Mouse (Mus musculus): Measurements from ENCODE around the gene Sh2d1b2. TPM values are rescaled to one million over a fixed set of nuclear protein-coding genes. Genes with fewer than 3 reads are reported as not detected.

The Sh2d1b2 gene
- polyA plus RNA-seq, 1 experiment from 2014 or later, result not detected

DNA sequence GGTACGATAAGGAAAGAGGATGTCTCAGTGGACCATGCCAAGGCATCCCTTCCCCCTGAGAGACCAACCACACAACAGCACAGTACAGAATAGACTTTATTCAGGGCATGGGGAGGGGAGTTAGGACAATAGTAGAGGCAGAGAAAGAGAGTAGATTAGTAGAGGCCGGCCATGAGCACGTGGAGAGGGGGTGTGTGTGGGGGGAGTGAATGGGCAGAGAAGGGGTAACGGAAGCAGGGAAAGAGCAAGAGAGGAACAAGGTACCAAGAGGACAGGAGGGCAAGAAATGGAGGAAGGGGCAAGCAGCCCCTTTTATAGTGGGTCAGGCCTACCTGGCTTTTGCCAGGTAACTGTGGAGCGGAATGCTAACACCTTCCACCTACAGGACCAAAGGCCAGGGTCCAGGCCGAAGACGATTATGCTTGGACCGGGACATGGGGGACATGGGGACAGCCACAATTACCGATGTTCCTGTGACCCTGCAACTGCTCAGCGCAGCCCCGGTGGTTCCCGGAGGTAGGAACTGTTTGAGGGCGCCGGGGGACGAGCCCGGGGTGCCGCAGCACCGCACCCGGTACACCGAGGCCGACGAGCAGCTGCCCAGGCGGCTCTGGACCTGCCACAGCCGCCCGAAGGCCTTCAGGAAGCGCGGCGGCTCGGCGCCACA, 22.5 kb downstream of the Sh2d1b2 start:
- H3K4me3 ChIP-seq (ENCODE audit: low read depth, low read length), result peak overlapping the region; percentile 78
- DNase-seq (ENCODE audit: low spot score, missing footprints) (no peak), ATAC-seq (ENCODE audit: low FRiP score) (peak; percentile 91)
- peak overlapping the region; percentile 92 for H3K9ac ChIP-seq (ENCODE audit: low read length)
- peaks cover 4% of the 10 kb centered on the region; the same call in 1 of the 2 replicates for H3K4me1 ChIP-seq (ENCODE audit: control insufficient read depth, insufficient read depth, low read length)
- peak overlapping the region; percentile 71 for H3K4me2 ChIP-seq
- H3K36me3 ChIP-seq (ENCODE audit: control insufficient read depth, insufficient read depth, low read length), result no peaks in the 10 kb centered on the region
- no peak overlapping the region for H3K27ac ChIP-seq (ENCODE audit: low read depth, low read length)
- no peaks in the 10 kb centered on the region for H3K27me3 ChIP-seq (ENCODE audit: control insufficient read depth, insufficient read depth, low read length)
- no peaks in the 10 kb centered on the region for H3K9me3 ChIP-seq (ENCODE audit: control insufficient read depth, low read length)
- 28% methylated on average over 30 of the region's 30 CpGs for whole genome bisulfite sequencing

DNA sequence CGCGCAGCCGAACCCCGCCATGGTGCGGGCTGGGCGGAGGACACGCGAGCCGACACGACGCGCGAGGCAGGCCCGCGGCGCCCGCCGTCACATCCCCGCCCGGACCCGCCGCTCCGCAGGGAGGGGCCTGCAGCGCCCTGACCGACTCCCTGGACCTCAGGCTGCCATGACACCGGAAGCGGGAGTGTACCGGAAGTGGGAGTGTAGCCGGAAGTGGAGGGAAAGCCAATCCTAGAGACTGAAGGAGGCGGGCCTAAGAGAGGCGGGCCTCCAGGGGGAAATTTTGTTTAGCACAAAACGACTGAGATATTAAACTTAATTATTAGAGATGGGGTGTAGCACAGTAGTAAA, 23.0 kb downstream of the Sh2d1b2 start:
- no peaks in the 10 kb centered on the region for H3K9me3 ChIP-seq (ENCODE audit: control insufficient read depth, low read length)
- no peaks in the 10 kb centered on the region for H3K27me3 ChIP-seq (ENCODE audit: control insufficient read depth, insufficient read depth, low read length)
- H3K36me3 ChIP-seq (ENCODE audit: control insufficient read depth, insufficient read depth, low read length), result no peaks in the 10 kb centered on the region
- H3K4me1 ChIP-seq (ENCODE audit: control insufficient read depth, insufficient read depth, low read length), result peaks cover 4% of the 10 kb centered on the region; the same call in 1 of the 2 replicates
- H3K27ac ChIP-seq (ENCODE audit: low read depth, low read length), result no peak overlapping the region
- DNase-seq (ENCODE audit: low spot score, missing footprints) (peak; percentile 98), ATAC-seq (ENCODE audit: low FRiP score) (peak; percentile 100)
- WGBS, result 4% methylated on average over 32 of the region's 32 CpGs
- H3K4me2 ChIP-seq, result peak overlapping the region; percentile 71
- peak overlapping the region; percentile 92 for H3K9ac ChIP-seq (ENCODE audit: low read length)
- H3K4me3 ChIP-seq (ENCODE audit: low read depth, low read length), result peak overlapping the region; percentile 78

DNA sequence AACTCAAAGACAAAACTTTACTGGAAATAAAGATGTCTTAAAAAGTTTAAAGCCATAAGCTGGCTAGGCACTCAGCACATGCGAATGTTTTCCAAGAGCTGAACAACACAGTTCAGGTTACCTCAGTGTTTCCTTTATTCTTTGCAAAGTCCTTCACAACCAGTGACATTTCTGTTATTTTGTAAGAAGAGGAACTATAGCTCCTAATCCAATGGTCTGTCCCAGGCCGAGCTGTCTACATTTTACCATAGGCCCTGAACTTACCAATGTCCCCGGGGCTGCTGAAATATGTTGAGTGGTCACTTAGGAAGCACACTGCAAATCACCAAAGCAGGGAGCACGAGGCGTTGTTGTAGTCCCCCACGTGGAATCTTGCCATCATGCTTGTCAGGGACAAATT, 37.7 kb downstream of the Sh2d1b2 start:
- Histone ChIP-seq H3K4me3 (ENCODE audit: low read depth, low read length) (no peak overlapping the region), H3K36me3 (ENCODE audit: control insufficient read depth, insufficient read depth, low read length) (no peaks in the 10 kb centered on the region), H3K4me2 (no peak overlapping the region), H3K9me3 (ENCODE audit: control insufficient read depth, low read length) (no peaks in the 10 kb centered on the region), H3K27ac (ENCODE audit: low read depth, low read length) (no peak overlapping the region), H3K9ac (ENCODE audit: low read length) (no peak overlapping the region), H3K27me3 (ENCODE audit: control insufficient read depth, insufficient read depth, low read length) (no peaks in the 10 kb centered on the region), H3K4me1 (ENCODE audit: control insufficient read depth, insufficient read depth, low read length) (no peaks in the 10 kb centered on the region)
- DNase-seq (ENCODE audit: low spot score, missing footprints), result no peak
- ATAC-seq (ENCODE audit: low FRiP score), result no peak
- 84% methylated on average over 6 of the region's 6 CpGs for WGBS

DNA sequence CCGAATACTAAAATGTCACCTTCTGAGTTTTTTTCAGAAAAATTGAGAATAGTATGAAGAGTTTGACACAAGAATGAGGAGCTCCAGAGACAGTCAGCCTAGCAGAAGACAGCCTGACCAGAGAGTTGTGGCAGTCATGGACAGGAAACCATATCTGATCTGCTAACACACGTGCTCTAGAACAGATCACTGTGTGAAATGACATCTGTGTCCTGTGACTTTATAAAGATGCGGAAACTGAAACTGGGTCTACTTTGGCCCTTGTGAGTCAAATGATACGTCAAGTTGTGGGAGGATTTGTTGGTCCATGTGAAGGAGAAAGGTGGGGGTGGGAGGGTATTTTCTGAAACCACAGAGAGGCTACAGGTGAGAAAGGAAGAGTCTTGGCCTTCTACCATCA, 38.1 kb downstream of the Sh2d1b2 start:
- Histone ChIP-seq H3K36me3 (ENCODE audit: control insufficient read depth, insufficient read depth, low read length) (no peaks in the 10 kb centered on the region), H3K4me2 (no peak overlapping the region), H3K27me3 (ENCODE audit: control insufficient read depth, insufficient read depth, low read length) (no peaks in the 10 kb centered on the region), H3K4me1 (ENCODE audit: control insufficient read depth, insufficient read depth, low read length) (no peaks in the 10 kb centered on the region), H3K4me3 (ENCODE audit: low read depth, low read length) (no peak overlapping the region), H3K9ac (ENCODE audit: low read length) (no peak overlapping the region), H3K9me3 (ENCODE audit: control insufficient read depth, low read length) (no peaks in the 10 kb centered on the region), H3K27ac (ENCODE audit: low read depth, low read length) (no peak overlapping the region)
- 89% methylated on average over 4 of the region's 4 CpGs for WGBS
- ATAC-seq (ENCODE audit: low FRiP score), result no peak
- DNase-seq (ENCODE audit: low spot score, missing footprints), result no peak

DNA sequence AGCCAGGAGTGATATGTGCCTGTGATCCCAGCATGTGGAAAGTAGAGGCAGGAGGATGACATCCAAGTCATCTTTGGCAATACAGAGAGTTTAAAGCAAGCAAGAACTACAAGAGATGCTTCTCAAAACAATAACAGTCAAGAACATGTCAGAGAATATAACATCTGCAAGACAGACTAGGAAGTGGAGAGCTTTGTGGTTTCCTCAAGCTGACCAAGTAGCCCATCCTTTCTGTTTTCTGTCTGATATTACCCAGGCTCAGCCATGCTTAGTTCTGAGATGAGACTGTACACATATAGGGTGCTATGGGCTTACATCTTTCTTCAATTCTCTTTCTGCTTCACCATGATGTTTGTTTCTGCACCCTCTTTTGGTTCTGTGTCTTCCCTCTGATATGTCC, 40.7 kb downstream of the Sh2d1b2 start:
- Histone ChIP-seq H3K9me3 (ENCODE audit: control insufficient read depth, low read length) (no peaks in the 10 kb centered on the region), H3K9ac (ENCODE audit: low read length) (no peak overlapping the region), H3K4me1 (ENCODE audit: control insufficient read depth, insufficient read depth, low read length) (no peaks in the 10 kb centered on the region), H3K27ac (ENCODE audit: low read depth, low read length) (no peak overlapping the region), H3K4me3 (ENCODE audit: low read depth, low read length) (no peak overlapping the region), H3K27me3 (ENCODE audit: control insufficient read depth, insufficient read depth, low read length) (no peaks in the 10 kb centered on the region), H3K36me3 (ENCODE audit: control insufficient read depth, insufficient read depth, low read length) (no peaks in the 10 kb centered on the region), H3K4me2 (no peak overlapping the region)
- ATAC-seq (ENCODE audit: low FRiP score) (no peak), DNase-seq (ENCODE audit: low spot score, missing footprints) (no peak)

DNA sequence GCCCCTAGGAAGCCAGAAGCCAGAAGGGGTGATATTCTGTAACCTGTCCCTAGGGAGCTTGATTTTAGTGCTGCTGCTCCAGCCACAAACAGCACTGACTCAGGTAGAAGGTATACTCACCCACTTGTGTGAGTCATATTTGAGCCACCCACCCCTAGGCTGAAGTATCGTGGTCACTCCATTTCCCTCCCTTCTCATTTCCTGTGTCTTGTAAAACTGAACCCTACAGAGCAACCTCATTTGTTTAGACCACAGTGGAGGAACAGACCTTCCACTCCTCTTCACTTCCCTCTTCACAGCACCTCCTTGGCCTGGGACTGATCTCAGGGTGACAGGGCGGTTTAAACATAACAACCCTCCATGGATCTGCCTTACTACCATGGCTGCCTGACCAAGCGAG, 44.5 kb downstream of the Sh2d1b2 start, which contains the start of gene Sh2d1b1:
Sh2d1b1 (plus strand) TSS at position 305 of the 400 bp plus-strand sequence.
- 93% methylated on average over 2 of the region's 3 CpGs for WGBS
- H3K4me3 ChIP-seq (ENCODE audit: low read depth, low read length), result no peak within 1 kb of the TSS
- no peak within 1 kb of the TSS for H3K27ac ChIP-seq (ENCODE audit: low read depth, low read length)
- H3K9me3 ChIP-seq (ENCODE audit: control insufficient read depth, low read length), result no peaks in the 10 kb centered on the region
- H3K4me2 ChIP-seq, result no peak within 1 kb of the TSS
- H3K4me1 ChIP-seq (ENCODE audit: control insufficient read depth, insufficient read depth, low read length), result no peaks in the 10 kb centered on the region
- DNase-seq (ENCODE audit: low spot score, missing footprints), result no peak
- no peak within 1 kb of the TSS for H3K9ac ChIP-seq (ENCODE audit: low read length)
- H3K36me3 ChIP-seq (ENCODE audit: control insufficient read depth, insufficient read depth, low read length), result no peaks in the 10 kb centered on the region
- H3K27me3 ChIP-seq (ENCODE audit: control insufficient read depth, insufficient read depth, low read length), result no peaks in the 10 kb centered on the region
- ATAC-seq (ENCODE audit: low FRiP score), result no peak

DNA sequence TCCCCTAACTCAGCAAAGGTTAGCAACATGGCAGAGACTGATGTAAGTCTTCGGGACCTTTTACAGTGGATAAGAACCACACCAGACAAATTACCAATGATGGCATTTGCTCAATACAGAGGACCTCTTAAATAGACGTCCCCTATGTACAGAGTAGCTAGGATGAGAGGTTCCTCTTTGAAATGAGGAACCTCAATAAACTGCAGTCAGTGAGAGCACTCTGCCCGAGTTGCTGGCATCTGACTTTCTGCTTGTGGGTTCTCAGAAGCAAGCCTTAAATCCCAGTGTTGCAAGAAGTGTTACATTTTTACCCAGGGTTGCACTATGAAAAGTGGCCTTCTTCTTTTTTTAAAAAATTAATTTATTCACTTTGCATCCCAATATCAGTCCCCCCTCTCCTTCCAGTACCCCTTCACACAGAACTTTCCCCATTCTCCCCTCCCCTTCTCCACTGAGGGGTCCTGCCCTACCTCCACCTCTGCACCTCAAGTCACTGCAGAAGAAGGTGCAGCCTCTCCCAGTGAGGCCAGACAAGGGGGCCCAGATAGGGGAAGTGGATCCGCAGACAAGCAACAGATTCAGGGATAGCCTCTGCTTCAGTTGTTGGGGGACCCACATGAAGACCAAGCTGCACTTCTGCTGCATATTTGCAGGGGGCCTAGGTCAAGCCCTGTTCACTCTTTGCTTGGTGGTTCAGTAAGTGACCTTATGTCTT, 50.0 kb downstream of the Sh2d1b2 start:
- Histone ChIP-seq H3K9me3 (ENCODE audit: control insufficient read depth, low read length) (no peaks in the 10 kb centered on the region), H3K36me3 (ENCODE audit: control insufficient read depth, insufficient read depth, low read length) (no peaks in the 10 kb centered on the region), H3K4me2 (no peak overlapping the region), H3K27ac (ENCODE audit: low read depth, low read length) (no peak overlapping the region), H3K9ac (ENCODE audit: low read length) (no peak overlapping the region), H3K4me1 (ENCODE audit: control insufficient read depth, insufficient read depth, low read length) (no peaks in the 10 kb centered on the region), H3K27me3 (ENCODE audit: control insufficient read depth, insufficient read depth, low read length) (no peaks in the 10 kb centered on the region), H3K4me3 (ENCODE audit: low read depth, low read length) (no peak overlapping the region)
- whole genome bisulfite sequencing, result 74% methylated on average over 4 of the region's 4 CpGs
- DNase-seq (ENCODE audit: low spot score, missing footprints) (no peak), ATAC-seq (ENCODE audit: low FRiP score) (no peak)

DNA sequence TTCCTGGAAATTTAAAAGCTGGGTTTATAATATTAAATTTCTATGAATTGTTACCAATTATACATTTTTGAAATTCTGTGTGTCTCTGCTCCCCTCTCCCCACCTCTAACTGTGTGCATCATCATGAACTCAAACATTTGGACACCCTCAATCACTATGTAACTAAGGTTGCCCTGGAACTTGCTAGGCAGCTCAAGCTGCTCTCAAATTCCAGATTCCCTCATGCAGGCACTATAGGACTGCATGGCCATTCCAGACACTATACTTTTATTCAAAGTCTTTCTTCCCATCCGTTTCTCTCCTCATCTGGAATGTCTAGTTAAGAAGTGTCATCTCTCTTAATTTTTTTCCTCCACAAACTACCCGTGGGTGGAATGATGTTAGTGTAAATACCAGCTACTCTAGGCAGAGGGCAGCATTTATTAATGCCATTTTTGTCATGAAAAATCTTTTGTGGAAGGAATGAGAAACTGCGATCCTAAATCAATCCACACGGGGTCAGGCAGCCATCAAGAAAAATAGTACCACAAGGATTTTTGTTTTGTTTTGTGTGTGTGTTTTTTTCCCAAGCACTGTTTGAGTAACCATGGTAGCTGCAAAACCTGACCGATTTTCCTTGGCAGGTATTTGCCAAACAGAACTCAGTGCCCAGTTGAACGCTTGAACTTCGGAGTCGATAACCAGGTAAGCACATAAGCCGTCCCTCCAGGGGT, 59.8 kb downstream of the Sh2d1b2 start:
- Histone ChIP-seq H3K4me3 (ENCODE audit: low read depth, low read length) (no peak overlapping the region), H3K4me2 (no peak overlapping the region), H3K9ac (ENCODE audit: low read length) (no peak overlapping the region), H3K4me1 (ENCODE audit: control insufficient read depth, insufficient read depth, low read length) (peaks cover 3% of the 10 kb centered on the region; the same call in 1 of the 2 replicates), H3K27me3 (ENCODE audit: control insufficient read depth, insufficient read depth, low read length) (no peaks in the 10 kb centered on the region), H3K36me3 (ENCODE audit: control insufficient read depth, insufficient read depth, low read length) (no peaks in the 10 kb centered on the region), H3K27ac (ENCODE audit: low read depth, low read length) (no peak overlapping the region), H3K9me3 (ENCODE audit: control insufficient read depth, low read length) (no peaks in the 10 kb centered on the region)
- peak; percentile 95 for DNase-seq (ENCODE audit: low spot score, missing footprints)
- 38% methylated on average over 9 of the region's 9 CpGs for WGBS
- ATAC-seq (ENCODE audit: low FRiP score), result peak; percentile 57

DNA sequence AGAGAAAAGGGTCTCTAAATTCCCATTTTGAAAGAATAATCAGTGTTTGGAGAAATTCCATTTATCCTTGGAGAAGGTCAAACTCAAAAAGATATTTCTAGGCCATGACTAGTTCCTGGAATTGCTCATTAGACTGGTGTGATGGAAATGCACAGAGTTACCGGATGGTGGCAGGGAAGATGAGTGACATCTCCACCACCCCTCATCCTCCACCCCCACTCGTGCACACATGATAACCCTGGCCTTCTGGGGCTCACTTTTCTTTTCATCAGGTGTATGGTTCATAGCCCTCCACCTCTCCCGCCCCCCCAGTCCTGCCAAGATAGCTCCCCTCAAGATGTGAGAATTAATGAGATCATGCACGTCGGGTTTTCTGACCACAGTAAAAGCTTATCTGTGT, 60.7 kb downstream of the Sh2d1b2 start:
- H3K9me3 ChIP-seq (ENCODE audit: control insufficient read depth, low read length), result no peaks in the 10 kb centered on the region
- 61% methylated on average over 5 of the region's 5 CpGs for WGBS
- no peaks in the 10 kb centered on the region for H3K36me3 ChIP-seq (ENCODE audit: control insufficient read depth, insufficient read depth, low read length)
- H3K9ac ChIP-seq (ENCODE audit: low read length), result no peak overlapping the region
- no peak overlapping the region for H3K4me2 ChIP-seq
- H3K27me3 ChIP-seq (ENCODE audit: control insufficient read depth, insufficient read depth, low read length), result no peaks in the 10 kb centered on the region
- no peak for ATAC-seq (ENCODE audit: low FRiP score)
- H3K27ac ChIP-seq (ENCODE audit: low read depth, low read length), result no peak overlapping the region
- H3K4me1 ChIP-seq (ENCODE audit: control insufficient read depth, insufficient read depth, low read length), result peaks cover 3% of the 10 kb centered on the region; the same call in 1 of the 2 replicates
- no peak overlapping the region for H3K4me3 ChIP-seq (ENCODE audit: low read depth, low read length)
- DNase-seq (ENCODE audit: low spot score, missing footprints), result no peak
